Mouse (Mus musculus): ENCODE measurements around the gene Snrnp70.

DNA sequence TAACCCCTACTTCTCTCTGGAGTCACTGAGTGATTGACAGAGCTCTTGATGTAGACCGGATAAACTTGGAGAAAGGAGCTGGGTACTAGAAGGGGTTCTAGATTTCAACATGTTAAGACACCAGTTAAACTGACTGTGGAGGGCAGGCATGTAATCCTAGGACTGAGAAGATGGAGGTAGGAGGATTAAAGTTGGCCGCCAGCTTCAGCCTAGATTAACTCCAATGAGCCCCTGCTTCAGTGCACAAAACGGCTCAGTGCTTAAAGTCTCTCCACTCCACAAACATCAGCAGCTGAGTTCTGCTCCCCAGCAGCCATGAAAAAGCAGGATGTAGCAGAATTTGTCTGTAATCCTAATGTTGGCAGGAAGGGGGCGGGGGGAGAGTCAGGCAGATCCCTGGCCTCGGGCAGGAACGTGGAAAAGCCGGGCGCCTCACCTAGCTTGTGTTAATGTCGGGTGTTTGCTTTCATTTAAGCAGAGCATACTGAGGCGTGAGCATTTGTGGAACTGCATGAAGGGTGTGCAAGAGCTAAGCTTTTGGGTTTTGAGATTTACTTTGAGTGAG, 6.1 kb upstream of the Snrnp70 start:
- TF ChIP-seq EP300 (IDR thresholded peaks at IDR 0.05; ENCODE audit: low read depth) (no peak), CTCF (IDR thresholded peaks at IDR 0.05; ENCODE audit: low read depth) (no peak)

Measured in liver, postnatal 0 days (tissue).